Mouse (Mus musculus) bone marrow, adult 2 months (tissue): ENCODE measurements around the gene Pcsk5. TPM values are rescaled to one million over a fixed set of nuclear protein-coding genes. Genes with fewer than 3 reads are reported as not detected.

Experiments used
- H3K27ac ChIP-seq: fragments of 200-500 bp; 2 replicates; pipeline ENCODE4 v1.5.1; 2012; ENCODE audit warnings: low read depth, mild to moderate bottlenecking, control low read depth, inconsistent platforms, low read length; ENCODE audit not compliant: control insufficient read depth, poor library complexity, insufficient read depth
- H3K4me1 ChIP-seq: fragments of 200-500 bp; 2 replicates; pipeline ENCODE4 v1.6.1; 2011; ENCODE audit warnings: low read length; ENCODE audit not compliant: control insufficient read depth, insufficient read depth
- H3K4me3 ChIP-seq: fragments of 200-500 bp; replicated peaks from 2 replicates; pipeline ENCODE3; 2011; ENCODE audit warnings: mild to moderate bottlenecking, low read depth, low read length, control low read depth; ENCODE audit not compliant: control insufficient read depth
- CTCF ChIP-seq: fragments of 200-500 bp; IDR thresholded peaks from 2 replicates; pipeline ENCODE4 v1.5.1; 2011; ENCODE audit warnings: low read length, control low read depth; ENCODE audit not compliant: control insufficient read depth, insufficient read depth
- POLR2A ChIP-seq: fragments of 200-500 bp; IDR thresholded peaks from 2 replicates; pipeline ENCODE4 v1.6.1; 2011; ENCODE audit warnings: low read depth, mild to moderate bottlenecking, control low read depth, low read length, borderline replicate concordance; ENCODE audit not compliant: control insufficient read depth
- WGBS: fragments of 180-500 bp; shearing (Covaris S2); methylation state at CpG from one replicate; pipeline ENCODE4 v1.1.7; 2018; 5-methylcytosine and 5-hydroxymethylcytosine counted together
- polyA plus RNA-seq: library from polyadenylated mRNA; stranded (reverse); fragments of >200 nt; gene quantifications from 2 replicates; pipeline ENCODE4 v1.2.4, GENCODE M21; 2011; ENCODE audit warnings: low replicate concordance; ENCODE audit not compliant: missing spikeins, insufficient read depth, insufficient read length

The Pcsk5 gene
- polyA plus RNA-seq, 1 experiment: 0.90 TPM

DNA sequence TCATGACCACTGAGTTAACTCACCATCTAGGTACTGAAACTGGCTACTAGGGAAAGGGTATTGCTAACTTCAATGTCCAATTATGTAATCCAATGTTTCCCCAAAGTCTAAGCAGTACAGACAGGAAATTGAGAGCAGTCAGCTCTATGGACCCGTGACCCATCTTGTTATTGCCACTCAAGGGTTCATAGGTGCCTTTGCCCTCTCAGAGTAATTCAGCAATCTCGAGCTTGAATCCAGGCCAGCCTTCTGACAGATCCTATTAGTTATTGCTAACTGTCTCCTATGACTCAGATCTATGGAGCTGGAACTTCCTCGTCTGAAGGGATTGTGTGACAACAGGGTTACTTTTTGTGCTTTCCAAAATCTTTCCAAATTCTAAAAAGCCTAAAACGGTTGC lies 56.1 kb downstream of the Pcsk5 start:
- 55% methylated on average over 4 of the region's 4 CpGs for WGBS
- no peak for TF ChIP-seq POLR2A
- TF ChIP-seq CTCF: no peak
- Histone ChIP-seq H3K27ac (no peak overlapping the region), H3K4me1 (no peaks in the 10 kb centered on the region), H3K4me3 (no peak overlapping the region)

DNA sequence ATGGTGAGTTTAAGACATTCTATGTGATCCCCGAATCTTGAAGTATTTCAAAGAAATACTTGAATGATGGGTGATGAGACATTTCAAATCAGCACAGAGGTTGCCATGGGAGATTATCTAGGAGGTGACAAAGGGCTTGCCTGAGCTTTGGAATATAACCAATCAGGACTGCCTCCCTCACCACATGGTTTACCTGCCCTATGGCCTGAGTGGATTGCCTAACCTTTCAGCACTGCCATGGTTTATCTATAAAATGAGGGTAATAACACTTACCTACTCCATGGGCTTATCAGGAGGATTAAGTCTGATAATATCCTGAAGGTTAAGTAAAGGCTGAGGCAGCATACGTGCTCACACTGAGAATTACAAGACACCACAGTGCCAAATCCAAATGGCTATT lies 61.5 kb downstream of the Pcsk5 start:
- 66% methylated on average over 2 of the region's 2 CpGs for WGBS
- H3K27ac ChIP-seq: no peak overlapping the region
- no peak overlapping the region for H3K4me3 ChIP-seq
- TF ChIP-seq CTCF (no peak), POLR2A (no peak)
- no peaks in the 10 kb centered on the region for H3K4me1 ChIP-seq

GRCm38 (mm10) chr19:17775097-17775496 lies 62.3 kb downstream of the Pcsk5 start:
- WGBS: 75% methylated on average over 2 of the region's 2 CpGs

DNA sequence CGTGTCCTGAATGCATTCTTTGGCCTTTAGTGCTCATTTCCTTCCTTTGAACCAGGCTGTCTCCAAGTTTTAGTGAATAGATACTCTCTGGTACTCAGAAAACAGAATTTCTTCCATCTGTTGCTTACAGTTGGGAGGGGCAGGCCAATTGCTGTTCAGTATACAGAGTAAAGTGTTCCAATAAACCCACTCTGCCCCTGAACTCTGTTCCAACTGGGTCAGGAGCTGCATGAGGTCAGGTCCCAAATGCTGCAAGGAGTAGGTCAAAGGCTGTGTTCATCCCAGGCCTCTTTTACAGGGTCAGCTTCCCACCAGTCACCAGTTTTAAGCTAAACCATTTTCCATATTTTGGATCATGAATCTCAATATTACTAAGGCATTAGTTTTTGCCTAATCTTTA lies 63.4 kb downstream of the Pcsk5 start:
- no peak overlapping the region for H3K27ac ChIP-seq
- WGBS: 24% methylated on average over 1 of the region's 1 CpGs
- TF ChIP-seq CTCF (no peak), POLR2A (no peak)
- no peaks in the 10 kb centered on the region for H3K4me1 ChIP-seq
- H3K4me3 ChIP-seq: no peak overlapping the region

More at GRCm38 (mm10) chr19:17775097-17775496, 62.3 kb downstream of the Pcsk5 start:
- Histone ChIP-seq H3K4me1 (no peaks in the 10 kb centered on the region), H3K4me3 (no peak overlapping the region), H3K27ac (no peak overlapping the region)
- TF ChIP-seq CTCF (no peak), POLR2A (no peak)

GRCm38 (mm10) chr19:17769610-17770399 lies 67.6 kb downstream of the Pcsk5 start:
- Histone ChIP-seq H3K4me3 (no peak overlapping the region), H3K27ac (no peak overlapping the region), H3K4me1 (no peaks in the 10 kb centered on the region)
- TF ChIP-seq CTCF (no peak), POLR2A (no peak)
- WGBS: 68% methylated on average over 5 of the region's 5 CpGs

DNA sequence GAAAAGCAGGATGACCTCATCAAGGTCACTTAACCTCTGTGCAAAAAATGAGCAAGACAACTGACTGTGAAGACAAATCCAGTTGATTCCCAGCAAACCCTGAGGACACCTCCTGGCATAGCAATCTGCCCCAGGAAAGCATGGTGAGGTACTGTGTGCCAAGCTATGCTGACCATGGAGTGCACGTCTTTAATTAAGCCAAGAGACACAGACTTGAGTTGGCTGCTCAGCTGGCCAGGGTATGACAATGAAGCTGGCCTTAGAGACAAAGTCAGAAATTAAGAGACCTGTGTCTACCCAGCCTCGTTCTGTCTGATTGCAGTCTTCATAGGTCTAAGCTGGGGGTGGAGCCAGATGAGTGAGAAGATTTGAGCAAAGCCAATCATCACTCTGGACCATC lies 72.4 kb downstream of the Pcsk5 start:
- TF ChIP-seq POLR2A: no peak
- TF ChIP-seq CTCF: no peak

GRCm38 (mm10) chr19:17762740-17763139 lies 74.7 kb downstream of the Pcsk5 start:
- H3K4me1 ChIP-seq: no peaks in the 10 kb centered on the region
- H3K4me3 ChIP-seq: no peak overlapping the region
- TF ChIP-seq CTCF: no peak
- no peak for TF ChIP-seq POLR2A
- H3K27ac ChIP-seq: no peak overlapping the region

More for the DNA sequence above, 72.4 kb downstream of the Pcsk5 start:
- Histone ChIP-seq H3K27ac (no peak overlapping the region), H3K4me3 (no peak overlapping the region), H3K4me1 (no peaks in the 10 kb centered on the region)
- WGBS: 72% methylated on average over 2 of the region's 2 CpGs

DNA sequence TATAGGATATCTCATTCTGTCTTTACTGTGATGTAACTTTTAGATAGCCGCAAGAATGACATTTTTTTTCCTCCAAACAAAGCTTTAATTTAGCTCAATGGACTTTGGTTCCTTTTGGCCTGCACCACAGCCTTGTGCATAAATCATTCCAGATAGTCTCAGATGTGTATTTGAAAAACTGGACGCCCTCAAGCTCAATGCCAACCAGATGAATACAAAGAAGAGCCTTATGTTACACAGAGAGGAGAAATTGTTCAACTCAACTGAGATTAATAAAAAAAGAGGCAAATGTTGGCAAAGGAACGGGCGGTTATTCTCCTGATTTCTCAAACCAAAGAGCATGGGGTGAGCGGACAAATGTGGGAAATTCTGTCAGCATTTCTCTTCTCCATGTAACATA lies 75.8 kb downstream of the Pcsk5 start:
- H3K4me3 ChIP-seq: no peak overlapping the region
- 79% methylated on average over 5 of the region's 5 CpGs for WGBS
- TF ChIP-seq CTCF (no peak), POLR2A (no peak)
- H3K27ac ChIP-seq: no peak overlapping the region
- H3K4me1 ChIP-seq: no peaks in the 10 kb centered on the region

- no peak overlapping the region for H3K27ac ChIP-seq
- WGBS: 45% methylated on average over 3 of the region's 3 CpGs
- H3K4me1 ChIP-seq: no peaks in the 10 kb centered on the region
- H3K4me3 ChIP-seq: no peak overlapping the region
- TF ChIP-seq POLR2A (no peak), CTCF (no peak)
Observed at GRCm38 (mm10) chr19:17752841-17753240, 84.6 kb downstream of the Pcsk5 start.
